Mouse (Mus musculus) G1E (cell line): Measurements from ENCODE around the gene Aak1. TPM values are rescaled to one million over a fixed set of nuclear protein-coding genes. Genes with fewer than 3 reads are reported as not detected.

Source experiments
- ATAC-seq: 2 replicates; pipeline ENCODE4 v1.8.0; 2016; ENCODE audit warnings: mild to moderate bottlenecking; ENCODE audit not compliant: insufficient number of reproducible peaks, poor library complexity, low FRiP score, severe bottlenecking; ENCODE audit errors: extremely low read depth
- DNase-seq: peaks from one replicate; pipeline ENCODE4 v3.0.0; 2012; ENCODE audit warnings: low spot score
- H3K27me3 ChIP-seq: 2 replicates; pipeline ENCODE4 v1.6.1; 2012; ENCODE audit warnings: mild to moderate bottlenecking, low read length, inconsistent platforms; ENCODE audit not compliant: insufficient read depth
- H3K36me3 ChIP-seq: replicated peaks from 2 replicates; pipeline ENCODE3; 2012; ENCODE audit warnings: mild to moderate bottlenecking, inconsistent platforms
- H3K4me1 ChIP-seq: 2 replicates; pipeline ENCODE4 v1.6.1; 2012; ENCODE audit warnings: low read depth, low read length, inconsistent platforms, mixed read lengths; ENCODE audit not compliant: insufficient read depth
- H3K4me3 ChIP-seq: 2 replicates; pipeline ENCODE4 v1.5.1; 2012; ENCODE audit warnings: low read depth, mild to moderate bottlenecking, inconsistent platforms, low read length, moderate library complexity, mixed read lengths
- H3K9me3 ChIP-seq: replicated peaks from 2 replicates; pipeline ENCODE4 v1.6.1; 2012; ENCODE audit warnings: inconsistent platforms
- CTCF ChIP-seq: IDR thresholded peaks from 2 replicates; pipeline ENCODE4 v1.5.1; 2012; ENCODE audit warnings: low read depth, low read length, inconsistent platforms, mixed read lengths
- GATA1 ChIP-seq: IDR thresholded peaks from 2 replicates; pipeline ENCODE4 v1.6.1; 2012; ENCODE audit warnings: borderline replicate concordance, low read length, inconsistent platforms, mixed read lengths
- GATA2 ChIP-seq: IDR thresholded peaks from 2 replicates; pipeline ENCODE4 v1.6.1; 2012; ENCODE audit warnings: low read depth, low read length, inconsistent platforms, borderline replicate concordance
- POLR2AphosphoS5 ChIP-seq: IDR thresholded peaks from 2 replicates; pipeline ENCODE4 v1.6.1; 2012; ENCODE audit warnings: low read depth, low read length, inconsistent platforms; ENCODE audit not compliant: insufficient replicate concordance
- TAL1 ChIP-seq: conservative IDR thresholded peaks from 2 replicates; pipeline ENCODE4 v1.6.1; 2012; ENCODE audit warnings: low read depth, low read length, inconsistent platforms, mixed read lengths
- polyA plus RNA-seq: library from polyadenylated mRNA; stranded (reverse); fragments of >175 nt; gene quantifications from 2 replicates; pipeline ENCODE4 v1.2.3, GENCODE M21; 2012
- total RNA-seq, 2 experiments: library from RNA; stranded (forward) in 1 of 2; stranded (reverse) in 1 of 2; fragments of 200-1000 nt in 1 of 2; fragments of >200 nt in 1 of 2; fragmentation: Nextera tagmentation in 1 of 2; gene quantifications; 2 replicates each; pipeline ENCODE4 v1.2.3; 2014 to 2017

Aak1 gene
- total and polyA plus RNA-seq, 3 experiments: 14.6 to 181 (median 41.0) TPM

DNA sequence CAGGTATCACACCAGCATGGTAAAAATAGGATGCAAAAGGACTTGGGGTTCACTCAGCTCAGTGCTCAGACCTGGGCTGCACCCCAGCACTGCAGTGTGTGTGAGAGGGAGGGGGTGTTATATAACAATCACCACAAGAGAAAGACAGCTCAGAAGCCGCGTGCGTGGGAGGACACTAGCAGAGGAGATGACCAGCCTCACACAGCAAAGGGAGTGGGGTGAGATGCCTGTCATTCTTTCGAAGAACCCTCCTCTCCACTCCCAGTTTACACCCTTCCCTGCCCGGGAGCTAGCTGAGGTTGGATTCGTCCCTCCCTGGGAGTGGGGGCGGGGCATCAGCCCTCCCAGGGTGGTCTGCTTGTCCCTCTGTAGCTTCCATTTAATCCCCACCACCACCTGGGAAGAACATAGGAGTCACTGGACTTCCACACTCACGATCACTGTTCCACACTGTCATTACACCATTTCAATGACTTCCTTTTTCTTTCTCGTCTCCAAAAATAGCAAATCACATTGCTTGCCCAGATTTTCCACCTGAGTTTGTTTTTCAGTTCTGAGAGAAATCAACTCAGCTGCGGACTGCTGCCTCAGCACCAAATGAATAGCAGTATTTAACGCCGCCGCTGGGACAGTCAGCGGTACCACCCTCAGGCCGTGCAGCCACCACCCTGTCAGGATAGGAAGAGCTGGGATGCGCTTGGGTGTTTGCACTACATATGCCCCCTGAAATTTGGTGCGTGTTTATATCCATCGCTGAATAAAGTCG lies 26.8 kb upstream of the Aak1 start:
- no peak overlapping the region for H3K4me3 ChIP-seq
- no peaks in the 10 kb centered on the region for H3K36me3 ChIP-seq
- H3K9me3 ChIP-seq: no peaks in the 10 kb centered on the region
- H3K27me3 ChIP-seq: peaks cover 35% of the 10 kb centered on the region
- peaks cover 20% of the 10 kb centered on the region for H3K4me1 ChIP-seq
- ATAC-seq (no peak), DNase-seq (no peak)
- no peak for TF ChIP-seq POLR2AphosphoS5
- no peak for TF ChIP-seq GATA2
- no peak for TF ChIP-seq GATA1

GRCm38 (mm10) chr6:86823051-86823431 lies 26.3 kb upstream of the Aak1 start:
- H3K4me3 ChIP-seq: no peak overlapping the region
- peaks cover 20% of the 10 kb centered on the region for H3K4me1 ChIP-seq
- H3K27me3 ChIP-seq: peaks cover 32% of the 10 kb centered on the region
- ATAC-seq (no peak), DNase-seq (no peak)
- no peaks in the 10 kb centered on the region for H3K9me3 ChIP-seq
- TF ChIP-seq TAL1 (no peak), CTCF (no peak), GATA2 (no peak), POLR2AphosphoS5 (no peak), GATA1 (no peak)
- H3K36me3 ChIP-seq: no peaks in the 10 kb centered on the region

DNA sequence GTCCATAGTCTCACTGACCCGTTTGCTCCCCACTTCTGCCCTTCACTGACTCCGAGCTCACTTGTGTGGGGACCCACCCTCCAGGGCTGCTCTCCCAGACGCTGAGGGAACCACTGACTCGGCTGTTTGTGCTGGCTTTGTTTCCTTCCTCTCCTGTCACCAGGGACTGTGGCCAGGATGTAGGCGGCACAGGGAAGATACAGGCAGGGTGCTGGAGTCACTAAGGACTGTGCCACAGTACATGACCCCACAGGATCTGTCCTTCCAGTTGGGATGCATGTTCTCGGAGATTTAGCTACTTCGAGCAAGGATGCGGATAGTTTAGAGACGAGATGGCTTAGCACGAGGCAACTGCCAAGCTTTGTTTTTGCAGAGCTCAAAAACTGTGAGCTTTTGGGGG lies 25.5 kb upstream of the Aak1 start:
- Histone ChIP-seq H3K4me3 (no peak overlapping the region), H3K27me3 (peaks cover 36% of the 10 kb centered on the region), H3K4me1 (peaks cover 20% of the 10 kb centered on the region), H3K9me3 (no peaks in the 10 kb centered on the region), H3K36me3 (no peaks in the 10 kb centered on the region)
- TF ChIP-seq TAL1: no peak
- no peak for TF ChIP-seq GATA1
- no peak for TF ChIP-seq GATA2
- TF ChIP-seq CTCF: no peak
- no peak for TF ChIP-seq POLR2AphosphoS5
- ATAC-seq (no peak), DNase-seq (no peak)

- H3K9me3 ChIP-seq: no peaks in the 10 kb centered on the region
- no peak overlapping the region for H3K4me3 ChIP-seq
- H3K4me1 ChIP-seq: peaks cover 20% of the 10 kb centered on the region
- no peak for DNase-seq
- no peak for ATAC-seq
- H3K27me3 ChIP-seq: peaks cover 34% of the 10 kb centered on the region
- TF ChIP-seq TAL1: no peak
- TF ChIP-seq GATA1: no peak
- no peaks in the 10 kb centered on the region for H3K36me3 ChIP-seq
Measured at GRCm38 (mm10) chr6:86824401-86824800, 24.9 kb upstream of the Aak1 start.

GRCm38 (mm10) chr6:86827432-86827831 lies 21.9 kb upstream of the Aak1 start:
- H3K4me1 ChIP-seq: peaks cover 17% of the 10 kb centered on the region
- DNase-seq: no peak
- TF ChIP-seq GATA1 (no peak), CTCF (no peak), POLR2AphosphoS5 (no peak), TAL1 (no peak), GATA2 (no peak)
- H3K27me3 ChIP-seq: peaks cover 24% of the 10 kb centered on the region
- no peak for ATAC-seq
- no peaks in the 10 kb centered on the region for H3K36me3 ChIP-seq
- H3K4me3 ChIP-seq: no peak overlapping the region
- no peaks in the 10 kb centered on the region for H3K9me3 ChIP-seq

DNA sequence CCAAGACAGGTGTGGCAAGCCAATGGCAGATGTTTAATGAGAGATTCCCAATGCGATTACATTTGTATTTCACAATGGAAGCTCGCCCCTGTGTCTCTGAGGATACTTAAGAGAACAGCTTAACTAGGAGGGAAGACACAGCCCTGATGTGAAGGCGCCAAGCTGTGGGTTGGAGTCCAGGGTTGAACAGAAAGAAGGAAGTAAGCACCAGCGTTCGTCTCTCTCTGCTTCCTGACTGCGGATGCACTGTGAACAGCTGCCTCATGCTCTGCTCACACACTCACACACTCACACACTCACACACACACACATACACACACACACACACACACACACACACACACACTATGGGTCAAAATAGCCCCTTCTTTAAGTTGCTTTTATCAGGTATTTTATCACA lies 19.5 kb upstream of the Aak1 start:
- TF ChIP-seq GATA1 (no peak), TAL1 (no peak), GATA2 (no peak), POLR2AphosphoS5 (no peak), CTCF (no peak)

More for the DNA sequence above, 19.5 kb upstream of the Aak1 start:
- Histone ChIP-seq H3K27me3 (peaks cover 11% of the 10 kb centered on the region; the same call in 1 of the 2 replicates), H3K36me3 (no peaks in the 10 kb centered on the region), H3K4me3 (no peak overlapping the region), H3K4me1 (peaks cover 13% of the 10 kb centered on the region), H3K9me3 (no peaks in the 10 kb centered on the region)
- ATAC-seq (no peak), DNase-seq (no peak)
